Mouse (Mus musculus) heart, embryonic 13.5 days (tissue): ENCODE data around the gene Ubash3a. TPM values are rescaled to one million over a fixed set of nuclear protein-coding genes. Genes with fewer than 3 reads are reported as not detected.

ENCODE experiments used
- ATAC-seq: fragments of 200-750 bp; cut with Nextera tagmentation; 2 replicates; pipeline ENCODE4 v1.8.0; 2017; ENCODE audit warnings: moderate TSS enrichment; ENCODE audit not compliant: insufficient number of reproducible peaks, low FRiP score, low TSS enrichment; ENCODE audit errors: extremely low read depth
- H3K27ac ChIP-seq: fragments of 300-500 bp; sonication (generic); replicated peaks from 2 replicates; pipeline ENCODE4 v1.5.1; 2015; ENCODE audit warnings: moderate library complexity, mild to moderate bottlenecking, inconsistent platforms
- H3K27me3 ChIP-seq: fragments of 300-500 bp; sonication (generic); replicated peaks from 2 replicates; pipeline ENCODE4 v1.6.1; 2015; ENCODE audit warnings: mild to moderate bottlenecking, inconsistent platforms
- H3K36me3 ChIP-seq: fragments of 300-500 bp; sonication (generic); 2 replicates; pipeline ENCODE4 v1.6.1; 2015; ENCODE audit warnings: mild to moderate bottlenecking, inconsistent platforms
- H3K4me1 ChIP-seq: fragments of 300-500 bp; sonication (generic); 2 replicates; pipeline ENCODE4 v1.6.1; 2015; ENCODE audit warnings: inconsistent platforms
- H3K4me2 ChIP-seq: fragments of 300-500 bp; sonication (generic); 2 replicates; pipeline ENCODE4 v1.6.1; 2015; ENCODE audit warnings: inconsistent platforms, mild to moderate bottlenecking, moderate library complexity
- H3K4me3 ChIP-seq: fragments of 300-500 bp; sonication (generic); 2 replicates; pipeline ENCODE4 v1.5.1; 2015; ENCODE audit warnings: moderate library complexity, mild to moderate bottlenecking, inconsistent platforms
- H3K9ac ChIP-seq: fragments of 300-500 bp; sonication (generic); 2 replicates; pipeline ENCODE4 v1.6.1; 2015; ENCODE audit warnings: inconsistent platforms, mild to moderate bottlenecking, moderate library complexity
- H3K9me3 ChIP-seq: fragments of 300-500 bp; sonication (generic); 2 replicates; pipeline ENCODE4 v1.6.1; 2016; ENCODE audit warnings: inconsistent platforms
- WGBS: fragments of 180-500 bp; shearing (Covaris S2); methylation state at CpG from one replicate; pipeline ENCODE4 v1.1.7; 2015; ENCODE audit warnings: mixed read lengths; 5-methylcytosine and 5-hydroxymethylcytosine counted together
- polyA plus RNA-seq: library from polyadenylated mRNA; unstranded; fragments of >200 nt; fragmentation: Nextera tagmentation; extraction: Ambion mirVana; gene quantifications from 2 replicates; pipeline ENCODE4 v1.2.1, GENCODE M21; 2015

Ubash3a gene
- polyA plus RNA-seq, 1 experiment from 2014 or later: 0.43 TPM

- H3K27ac ChIP-seq: no peak overlapping the region
- no peaks in the 10 kb centered on the region for H3K36me3 ChIP-seq
- 37% methylated on average over 5 of the region's 5 CpGs for WGBS
- no peak overlapping the region for H3K4me2 ChIP-seq
- 0 out of 2 replicates have a peak, but pooled peaks cover 3% of the 10 kb centered on the region for H3K27me3 ChIP-seq
- no peak overlapping the region for H3K4me3 ChIP-seq
- H3K9me3 ChIP-seq: no peaks in the 10 kb centered on the region
- H3K4me1 ChIP-seq: no peaks in the 10 kb centered on the region
- ATAC-seq: no peak
- H3K9ac ChIP-seq: no peak overlapping the region
Observed at GRCm38 (mm10) chr17:31216068-31216955, 8.6 kb downstream of the Ubash3a start.

GRCm38 (mm10) chr17:31222810-31223310, 15.2 kb downstream of the Ubash3a start:
- H3K4me1 ChIP-seq: no peaks in the 10 kb centered on the region; the same call in 1 of the 2 replicates
- H3K9me3 ChIP-seq: no peaks in the 10 kb centered on the region
- H3K4me3 ChIP-seq: no peak overlapping the region
- no peak overlapping the region for H3K27ac ChIP-seq
- peaks cover 8% of the 10 kb centered on the region; the same call in 1 of the 2 replicates for H3K27me3 ChIP-seq
- no peak for ATAC-seq
- WGBS: 60% methylated on average over 4 of the region's 4 CpGs
- H3K9ac ChIP-seq: no peak overlapping the region
- no peaks in the 10 kb centered on the region for H3K36me3 ChIP-seq
- H3K4me2 ChIP-seq: no peak overlapping the region

GRCm38 (mm10) chr17:31223835-31224234, 16.2 kb downstream of the Ubash3a start:
- no peak overlapping the region for H3K4me3 ChIP-seq
- H3K36me3 ChIP-seq: no peaks in the 10 kb centered on the region
- no peak for ATAC-seq
- H3K27me3 ChIP-seq: peaks cover 10% of the 10 kb centered on the region; the same call in 1 of the 2 replicates
- H3K9me3 ChIP-seq: no peaks in the 10 kb centered on the region
- H3K4me2 ChIP-seq: no peak overlapping the region
- H3K27ac ChIP-seq: no peak overlapping the region
- no peaks in the 10 kb centered on the region; the same call in 1 of the 2 replicates for H3K4me1 ChIP-seq
- WGBS: 53% methylated on average over 7 of the region's 7 CpGs
- no peak overlapping the region for H3K9ac ChIP-seq

- Histone ChIP-seq H3K27me3 (peaks cover 8% of the 10 kb centered on the region; the same call in 1 of the 2 replicates), H3K27ac (no peak overlapping the region), H3K9ac (no peak overlapping the region), H3K9me3 (no peaks in the 10 kb centered on the region), H3K4me3 (no peak overlapping the region), H3K4me2 (no peak overlapping the region), H3K4me1 (no peaks in the 10 kb centered on the region; the same call in 1 of the 2 replicates), H3K36me3 (no peaks in the 10 kb centered on the region)
- no peak for ATAC-seq
- WGBS: 75% methylated on average over 8 of the region's 8 CpGs
Observed at GRCm38 (mm10) chr17:31224591-31224990, 16.9 kb downstream of the Ubash3a start.

GRCm38 (mm10) chr17:31226368-31226767, 18.7 kb downstream of the Ubash3a start:
- H3K27me3 ChIP-seq: peaks cover 7% of the 10 kb centered on the region; the same call in 1 of the 2 replicates
- no peak for ATAC-seq
- H3K4me2 ChIP-seq: no peak overlapping the region
- no peak overlapping the region for H3K27ac ChIP-seq
- no peaks in the 10 kb centered on the region; the same call in 1 of the 2 replicates for H3K4me1 ChIP-seq
- 64% methylated on average over 3 of the region's 3 CpGs for WGBS
- H3K4me3 ChIP-seq: no peak overlapping the region
- H3K36me3 ChIP-seq: no peaks in the 10 kb centered on the region
- no peak overlapping the region for H3K9ac ChIP-seq
- no peaks in the 10 kb centered on the region for H3K9me3 ChIP-seq

- Histone ChIP-seq H3K36me3 (no peaks in the 10 kb centered on the region), H3K27me3 (peaks cover 7% of the 10 kb centered on the region; the same call in 1 of the 2 replicates), H3K9me3 (no peaks in the 10 kb centered on the region), H3K27ac (no peak overlapping the region), H3K4me2 (no peak overlapping the region), H3K4me1 (no peaks in the 10 kb centered on the region; the same call in 1 of the 2 replicates), H3K4me3 (no peak overlapping the region), H3K9ac (no peak overlapping the region)
- ATAC-seq: no peak
- 69% methylated on average over 7 of the region's 7 CpGs for WGBS
Observed at GRCm38 (mm10) chr17:31226931-31227330, 19.3 kb downstream of the Ubash3a start.

- Histone ChIP-seq H3K4me2 (no peak overlapping the region), H3K9me3 (no peaks in the 10 kb centered on the region), H3K27me3 (peaks cover 7% of the 10 kb centered on the region; the same call in 1 of the 2 replicates), H3K36me3 (no peaks in the 10 kb centered on the region), H3K27ac (no peak overlapping the region), H3K4me1 (no peaks in the 10 kb centered on the region), H3K9ac (no peak overlapping the region), H3K4me3 (no peak overlapping the region)
- no peak for ATAC-seq
- WGBS: 32% methylated on average over 6 of the region's 6 CpGs
Observed at GRCm38 (mm10) chr17:31231780-31232179, 24.1 kb downstream of the Ubash3a start.

- Histone ChIP-seq H3K36me3 (no peaks in the 10 kb centered on the region), H3K27ac (no peak overlapping the region), H3K9me3 (no peaks in the 10 kb centered on the region), H3K4me1 (no peaks in the 10 kb centered on the region), H3K4me3 (no peak overlapping the region), H3K4me2 (no peak overlapping the region), H3K9ac (no peak overlapping the region), H3K27me3 (peaks cover 6% of the 10 kb centered on the region; the same call in 1 of the 2 replicates)
- no peak for ATAC-seq
- WGBS: 39% methylated on average over 8 of the region's 8 CpGs
Observed at GRCm38 (mm10) chr17:31232251-31233010, 24.8 kb downstream of the Ubash3a start.

- no peaks in the 10 kb centered on the region for H3K36me3 ChIP-seq
- no peak overlapping the region for H3K9ac ChIP-seq
- no peaks in the 10 kb centered on the region for H3K4me1 ChIP-seq
- 0 out of 2 replicates have a peak, but pooled peaks cover 3% of the 10 kb centered on the region for H3K27me3 ChIP-seq
- 79% methylated on average over 1 of the region's 1 CpGs for WGBS
- H3K4me3 ChIP-seq: no peak overlapping the region
- H3K9me3 ChIP-seq: no peaks in the 10 kb centered on the region
- no peak overlapping the region for H3K27ac ChIP-seq
- ATAC-seq: no peak
- no peak overlapping the region for H3K4me2 ChIP-seq
Observed at GRCm38 (mm10) chr17:31235915-31236314, 28.2 kb downstream of the Ubash3a start.

GRCm38 (mm10) chr17:31238234-31239020, 30.8 kb downstream of the Ubash3a start:
- no peak overlapping the region for H3K4me2 ChIP-seq
- H3K9me3 ChIP-seq: no peaks in the 10 kb centered on the region; the same call in 1 of the 2 replicates
- H3K4me3 ChIP-seq: no peak overlapping the region
- 0 out of 2 replicates have a peak, but pooled peaks cover 3% of the 10 kb centered on the region for H3K27me3 ChIP-seq
- H3K27ac ChIP-seq: no peak overlapping the region
- H3K36me3 ChIP-seq: no peaks in the 10 kb centered on the region
- no peaks in the 10 kb centered on the region for H3K4me1 ChIP-seq
- WGBS: 67% methylated on average over 7 of the region's 7 CpGs
- no peak overlapping the region for H3K9ac ChIP-seq
- ATAC-seq: no peak
